Mouse (Mus musculus): ENCODE results near the gene Rgs10. TPM values are rescaled to one million over a fixed set of nuclear protein-coding genes. Genes with fewer than 3 reads are reported as not detected.
A peak's percentile ranks its signal among the peaks of the same experiment; 100 is the strongest.
"Not testable (repeated sequence)": the region's sequence is repeated elsewhere in the genome, so short reads cannot be mapped to it uniquely, and the experiment has no call there.

Gene Rgs10
- polyA plus RNA-seq, 1 experiment from 2014 or later, result 13.6 TPM

DNA sequence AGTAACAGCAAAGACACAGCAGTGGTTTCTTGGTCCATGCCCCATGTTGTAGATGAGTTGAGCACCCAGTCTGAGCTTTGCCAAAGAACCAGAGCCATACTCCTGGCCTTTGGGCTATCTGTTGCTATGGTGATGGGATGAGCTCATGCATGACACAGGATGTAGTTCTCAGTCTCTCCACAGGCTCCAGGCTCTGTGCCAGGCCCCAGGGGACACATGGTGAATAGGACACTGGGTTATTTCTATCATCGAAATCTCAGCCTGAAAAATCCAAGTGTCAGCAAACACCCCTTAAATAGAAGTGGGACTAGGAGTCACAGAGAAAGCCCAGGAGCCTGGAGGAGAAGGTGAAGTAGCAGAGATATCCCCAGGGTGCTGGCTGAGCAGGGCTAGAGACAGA lies 70.0 kb downstream of the Rgs10 start:
- no peak overlapping the region for H3K9ac ChIP-seq (replicated peaks)
- H3K27me3 ChIP-seq, result no peaks in the 10 kb centered on the region
- whole genome bisulfite sequencing, result 41% methylated on average over 1 of the region's 1 CpGs
- no peak for ATAC-seq (ENCODE audit: low FRiP score, low read depth)
- H3K4me3 ChIP-seq, result no peak overlapping the region
- H3K27ac ChIP-seq (replicated peaks), result no peak overlapping the region
- H3K36me3 ChIP-seq, result no peaks in the 10 kb centered on the region
- H3K9me3 ChIP-seq, result no peaks in the 10 kb centered on the region
- H3K4me1 ChIP-seq, result peaks cover 9% of the 10 kb centered on the region
- no peak overlapping the region for H3K4me2 ChIP-seq (replicated peaks)

DNA sequence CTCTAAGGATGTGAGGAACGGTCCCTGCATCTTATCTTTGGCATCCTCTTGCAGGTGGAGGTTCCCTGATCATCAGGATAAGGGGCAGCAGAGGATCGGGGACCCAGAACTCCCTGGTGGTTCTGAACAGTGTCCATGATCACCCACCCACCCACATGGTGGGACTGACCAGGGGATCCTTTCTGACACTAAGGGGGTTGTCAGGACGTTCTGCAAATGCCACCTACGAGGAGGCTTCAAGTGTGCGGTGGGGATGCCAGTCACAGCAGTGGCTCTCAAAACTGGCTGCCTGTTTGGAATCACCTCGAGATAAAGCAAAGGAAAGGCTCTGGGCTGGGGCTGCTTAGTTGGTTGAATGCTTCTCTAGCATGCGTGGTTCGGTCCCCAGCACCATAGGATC lies 71.6 kb downstream of the Rgs10 start:
- Histone ChIP-seq H3K36me3 (no peaks in the 10 kb centered on the region), H3K9me3 (0 out of 2 replicates have a peak, but pooled peaks cover 2% of the 10 kb centered on the region), H3K4me2 (replicated peaks) (no peak overlapping the region), H3K9ac (replicated peaks) (no peak overlapping the region), H3K4me3 (no peak overlapping the region), H3K27me3 (no peaks in the 10 kb centered on the region), H3K27ac (replicated peaks) (no peak overlapping the region), H3K4me1 (peaks cover 9% of the 10 kb centered on the region)
- 82% methylated on average over 8 of the region's 8 CpGs for WGBS
- ATAC-seq (ENCODE audit: low FRiP score, low read depth), result no peak

DNA sequence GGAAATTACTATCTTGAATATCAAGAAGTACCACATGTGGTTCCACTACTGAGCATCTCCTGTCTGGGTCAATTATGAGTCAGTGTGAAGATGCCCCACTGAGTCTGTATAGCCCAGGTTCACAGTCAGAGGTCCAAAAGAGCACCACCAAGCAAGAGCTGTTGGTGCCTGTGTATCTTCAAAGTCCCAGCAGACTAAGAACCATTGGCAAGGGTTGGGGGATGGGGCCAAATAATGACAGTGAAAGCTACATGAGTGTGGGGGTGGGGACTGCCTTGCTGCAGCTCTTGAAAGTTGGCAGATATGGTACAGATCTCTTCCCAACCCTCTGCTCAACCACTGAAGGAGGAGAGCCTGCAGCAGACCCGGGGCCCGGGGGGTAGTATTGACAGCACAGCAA lies 72.0 kb downstream of the Rgs10 start:
- 95% methylated on average over 2 of the region's 2 CpGs for WGBS
- Histone ChIP-seq H3K4me3 (no peak overlapping the region), H3K27ac (replicated peaks) (no peak overlapping the region), H3K27me3 (no peaks in the 10 kb centered on the region), H3K9me3 (0 out of 2 replicates have a peak, but pooled peaks cover 2% of the 10 kb centered on the region), H3K4me2 (replicated peaks) (no peak overlapping the region), H3K9ac (replicated peaks) (no peak overlapping the region), H3K36me3 (no peaks in the 10 kb centered on the region), H3K4me1 (peaks cover 9% of the 10 kb centered on the region)
- ATAC-seq (ENCODE audit: low FRiP score, low read depth), result no peak

DNA sequence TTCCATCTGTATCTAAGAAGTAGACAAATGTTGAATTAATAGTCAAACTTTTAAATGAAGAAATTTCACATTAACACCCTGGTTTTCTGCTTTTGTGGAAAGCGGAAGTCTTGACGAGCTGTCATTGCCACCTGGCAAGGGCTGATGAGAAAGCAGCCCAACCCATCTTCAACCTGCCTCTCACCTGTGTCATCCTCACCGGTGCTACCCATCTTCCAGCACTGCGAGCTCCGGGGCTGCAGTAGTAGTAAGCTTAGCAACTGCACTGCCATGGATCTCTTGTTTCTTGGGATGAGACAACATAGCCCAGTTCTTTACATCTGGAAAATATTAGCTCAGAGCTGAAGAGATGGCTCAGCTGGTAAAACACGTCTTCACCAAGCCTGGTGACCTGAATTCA lies 72.9 kb downstream of the Rgs10 start:
- Histone ChIP-seq H3K4me1 (peaks cover 9% of the 10 kb centered on the region), H3K4me2 (replicated peaks) (no peak overlapping the region), H3K27me3 (no peaks in the 10 kb centered on the region), H3K9ac (replicated peaks) (no peak overlapping the region), H3K27ac (replicated peaks) (no peak overlapping the region), H3K9me3 (0 out of 2 replicates have a peak, but pooled peaks cover 2% of the 10 kb centered on the region), H3K4me3 (no peak overlapping the region), H3K36me3 (no peaks in the 10 kb centered on the region)
- WGBS, result 88% methylated on average over 6 of the region's 6 CpGs
- no peak for ATAC-seq (ENCODE audit: low FRiP score, low read depth)

DNA sequence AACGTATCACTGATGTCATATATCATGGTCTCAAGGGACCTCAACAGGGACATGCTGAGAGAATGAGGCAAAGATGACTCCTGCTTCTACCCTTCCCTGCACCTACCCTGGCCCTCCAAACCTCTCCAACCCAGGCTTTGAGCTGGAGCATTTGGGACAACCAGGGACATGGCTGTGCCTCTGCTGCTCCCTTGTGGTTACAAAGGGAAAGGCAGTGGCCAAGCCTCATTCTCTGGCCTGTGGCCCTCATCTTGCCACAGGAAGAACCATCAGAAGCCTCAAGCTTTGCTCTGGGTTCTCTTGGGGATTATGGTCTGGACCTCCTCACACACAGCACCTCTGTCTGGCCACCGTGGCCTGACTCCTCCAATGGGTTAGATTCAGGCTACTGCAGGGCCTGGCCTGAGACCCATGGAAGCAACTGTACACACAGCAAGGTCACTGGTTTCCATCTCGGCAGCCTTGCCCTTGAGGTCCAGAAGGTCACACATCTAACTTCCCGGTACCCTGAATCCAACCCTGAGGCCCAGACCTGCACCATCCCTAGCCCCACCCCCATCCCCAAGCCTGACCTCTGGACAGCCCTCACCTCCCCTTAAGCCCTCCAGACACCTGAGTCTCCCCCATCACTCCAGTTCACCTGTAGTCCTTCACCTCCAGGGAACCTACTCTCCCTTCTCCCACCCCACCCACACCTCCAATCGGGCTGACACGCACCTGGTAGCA lies 73.5 kb downstream of the Rgs10 start:
- no peaks in the 10 kb centered on the region for H3K36me3 ChIP-seq
- no peak overlapping the region for H3K27ac ChIP-seq (replicated peaks)
- peaks cover 9% of the 10 kb centered on the region for H3K4me1 ChIP-seq
- 69% methylated on average over 6 of the region's 6 CpGs for WGBS
- no peak overlapping the region for H3K4me2 ChIP-seq (replicated peaks)
- H3K4me3 ChIP-seq, result no peak overlapping the region
- no peak overlapping the region for H3K9ac ChIP-seq (replicated peaks)
- ATAC-seq (ENCODE audit: low FRiP score, low read depth), result no peak
- H3K9me3 ChIP-seq, result 0 out of 2 replicates have a peak, but pooled peaks cover 2% of the 10 kb centered on the region
- no peaks in the 10 kb centered on the region for H3K27me3 ChIP-seq

DNA sequence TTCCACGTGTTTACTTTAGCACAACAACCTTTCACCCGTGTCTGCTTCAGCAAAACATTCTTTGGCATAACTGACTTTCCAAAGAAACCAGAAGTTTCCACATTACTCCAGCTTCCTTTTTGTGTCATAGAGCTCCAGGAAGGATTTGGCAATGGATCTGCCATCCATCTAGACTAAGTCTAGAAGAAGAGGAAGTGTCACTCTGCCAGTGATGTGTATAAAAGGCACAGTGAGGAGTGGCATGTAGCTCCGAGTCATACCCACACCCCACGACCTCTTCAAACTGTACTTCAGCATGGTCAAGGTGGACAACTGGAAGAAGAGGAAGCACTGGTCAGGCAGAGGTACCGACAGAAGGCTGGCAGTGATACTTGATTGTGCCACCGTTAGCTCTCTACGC lies 74.1 kb downstream of the Rgs10 start:
- ATAC-seq (ENCODE audit: low FRiP score, low read depth), result no peak

DNA sequence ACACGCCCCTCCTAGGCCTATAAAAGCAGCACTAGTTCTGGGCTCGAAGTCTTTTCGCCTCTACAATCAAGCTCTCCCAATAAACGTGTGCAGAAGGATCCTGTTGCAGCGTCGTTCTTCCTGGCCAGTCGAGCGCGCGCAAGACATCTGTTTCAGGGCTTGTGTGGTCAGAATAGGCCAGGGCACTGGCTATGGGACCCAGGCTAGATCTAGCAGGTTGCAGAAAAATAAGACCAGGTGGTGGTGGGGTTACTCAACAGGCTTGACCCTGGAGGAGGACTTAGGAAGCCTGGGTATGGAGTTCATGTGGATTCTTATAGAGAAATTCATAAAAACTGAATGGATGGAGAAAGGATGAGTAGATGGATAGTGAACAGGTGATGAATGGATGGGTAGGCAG lies 75.9 kb downstream of the Rgs10 start:
- WGBS, result 91% methylated on average over 7 of the region's 10 CpGs
- not testable (repeated sequence) for ATAC-seq (ENCODE audit: low FRiP score, low read depth); H3K4me2 ChIP-seq (replicated peaks)

More for the DNA sequence above, 74.1 kb downstream of the Rgs10 start:
- no peak overlapping the region for H3K4me3 ChIP-seq
- no peak overlapping the region for H3K27ac ChIP-seq (replicated peaks)
- H3K4me1 ChIP-seq, result peaks cover 9% of the 10 kb centered on the region
- 0 out of 2 replicates have a peak, but pooled peaks cover 2% of the 10 kb centered on the region for H3K9me3 ChIP-seq
- WGBS, result 86% methylated on average over 7 of the region's 7 CpGs
- no peak overlapping the region for H3K4me2 ChIP-seq (replicated peaks)
- no peak overlapping the region for H3K9ac ChIP-seq (replicated peaks)
- no peaks in the 10 kb centered on the region for H3K36me3 ChIP-seq
- no peaks in the 10 kb centered on the region for H3K27me3 ChIP-seq

DNA sequence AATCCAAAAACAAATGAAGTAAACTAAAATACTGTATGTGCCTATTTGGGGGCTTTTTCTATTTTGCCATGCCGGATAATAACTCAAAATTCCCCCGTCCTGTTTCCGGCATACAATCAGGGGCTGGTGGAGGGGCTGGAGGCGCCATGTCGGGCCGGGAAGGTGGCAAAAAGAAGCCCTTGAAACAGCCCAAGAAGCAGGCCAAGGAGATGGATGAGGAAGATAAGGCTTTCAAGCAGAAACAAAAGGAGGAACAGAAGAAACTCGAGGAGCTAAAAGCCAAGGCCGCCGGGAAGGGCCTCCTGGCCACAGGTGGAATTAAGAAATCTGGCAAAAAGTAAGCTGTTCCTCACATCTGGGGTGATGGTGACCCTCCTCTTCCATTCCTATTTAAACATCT lies 78.2 kb downstream of the Rgs10 start:
- not testable (repeated sequence) for H3K4me3 ChIP-seq; H3K9me3 ChIP-seq; ATAC-seq (ENCODE audit: low FRiP score, low read depth); H3K27me3 ChIP-seq; H3K4me1 ChIP-seq; H3K36me3 ChIP-seq; H3K27ac ChIP-seq (replicated peaks); H3K4me2 ChIP-seq (replicated peaks); H3K9ac ChIP-seq (replicated peaks)
- WGBS, result 87% methylated on average over 9 of the region's 9 CpGs

More for the DNA sequence above, 75.9 kb downstream of the Rgs10 start:
- not testable (repeated sequence) for H3K27ac ChIP-seq (replicated peaks); H3K9ac ChIP-seq (replicated peaks); H3K27me3 ChIP-seq; H3K9me3 ChIP-seq; H3K36me3 ChIP-seq; H3K4me1 ChIP-seq; H3K4me3 ChIP-seq

DNA sequence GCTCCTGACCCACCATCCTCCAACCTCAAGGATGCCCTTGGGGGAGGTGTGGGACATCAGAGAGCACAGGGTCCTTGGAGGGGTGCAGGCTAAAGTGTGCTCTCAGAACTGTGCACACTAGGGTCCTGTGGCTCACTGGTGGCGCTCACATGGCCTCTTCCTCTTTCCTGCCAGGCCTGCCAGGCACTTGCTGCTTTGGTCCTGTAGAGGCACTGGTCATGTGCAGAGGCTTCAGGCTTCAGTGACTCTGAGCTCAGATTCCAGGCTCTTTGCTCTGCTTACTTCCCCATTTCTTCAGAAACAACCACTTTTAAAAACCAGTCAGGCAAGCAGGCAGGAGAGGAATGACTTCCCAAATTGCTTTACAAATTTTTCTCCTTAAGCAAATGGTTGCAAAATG lies 85.7 kb downstream of the Rgs10 start:
- no peaks in the 10 kb centered on the region for H3K9me3 ChIP-seq
- ATAC-seq (ENCODE audit: low FRiP score, low read depth), result no peak
- no peak overlapping the region for H3K4me3 ChIP-seq
- H3K27ac ChIP-seq (replicated peaks), result no peak overlapping the region
- no peaks in the 10 kb centered on the region for H3K36me3 ChIP-seq
- peaks cover 8% of the 10 kb centered on the region for H3K4me1 ChIP-seq
- no peaks in the 10 kb centered on the region for H3K27me3 ChIP-seq
- 63% methylated on average over 1 of the region's 1 CpGs for WGBS
- no peak overlapping the region for H3K4me2 ChIP-seq (replicated peaks)
- H3K9ac ChIP-seq (replicated peaks), result no peak overlapping the region

DNA sequence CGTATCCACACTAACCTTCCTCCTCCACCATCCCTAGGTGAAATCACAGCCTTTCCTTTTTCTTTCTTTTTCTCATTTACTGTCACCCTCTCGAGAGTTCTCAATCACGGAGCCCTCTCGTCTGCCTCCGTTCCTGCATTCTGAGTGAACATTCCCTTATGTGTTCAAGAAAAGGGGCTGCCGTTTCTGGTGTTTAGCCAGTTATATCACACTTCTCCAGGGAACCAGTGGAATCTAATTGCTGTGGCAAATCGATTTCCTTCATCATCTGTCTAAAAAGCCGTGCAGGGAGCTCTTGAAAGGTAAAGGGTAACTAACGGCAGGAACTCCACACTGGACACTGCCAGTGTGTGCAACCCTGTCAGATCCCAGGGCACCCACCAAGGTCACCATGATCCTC lies 87.6 kb downstream of the Rgs10 start:
- peak overlapping the region; percentile 25; the same call in 1 of the 2 replicates for H3K27ac ChIP-seq (replicated peaks)
- no peak overlapping the region for H3K4me3 ChIP-seq
- no peak overlapping the region for H3K4me2 ChIP-seq (replicated peaks)
- no peaks in the 10 kb centered on the region for H3K36me3 ChIP-seq
- no peak overlapping the region for H3K9ac ChIP-seq (replicated peaks)
- H3K9me3 ChIP-seq, result no peaks in the 10 kb centered on the region
- no peaks in the 10 kb centered on the region for H3K27me3 ChIP-seq
- H3K4me1 ChIP-seq, result peaks cover 8% of the 10 kb centered on the region
- no peak for ATAC-seq (ENCODE audit: low FRiP score, low read depth)
- 58% methylated on average over 9 of the region's 9 CpGs for WGBS

DNA sequence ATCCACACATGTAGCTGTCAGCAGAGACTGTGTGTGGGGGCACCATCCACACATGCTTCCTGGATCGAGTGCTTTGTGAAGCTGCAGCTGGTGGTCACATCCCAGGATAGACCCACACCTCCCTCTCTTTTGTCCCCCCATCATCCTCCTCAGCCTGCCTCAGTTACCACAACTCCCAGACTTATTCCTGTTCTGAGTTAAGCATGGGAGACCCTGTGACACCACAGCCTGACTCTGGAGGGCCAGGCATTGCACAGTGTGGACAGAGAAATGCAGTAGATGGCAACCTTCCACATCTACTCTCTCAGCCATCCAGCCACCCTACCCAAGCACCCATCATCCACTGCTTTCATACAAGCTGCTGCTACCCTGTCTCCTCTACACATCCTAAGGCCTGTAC lies 93.6 kb downstream of the Rgs10 start:
- H3K36me3 ChIP-seq, result no peaks in the 10 kb centered on the region
- H3K4me1 ChIP-seq, result peaks cover 4% of the 10 kb centered on the region
- H3K27ac ChIP-seq (replicated peaks), result no peak overlapping the region
- ATAC-seq (ENCODE audit: low FRiP score, low read depth), result no peak
- H3K9ac ChIP-seq (replicated peaks), result no peak overlapping the region
- no peak overlapping the region for H3K4me2 ChIP-seq (replicated peaks)
- H3K9me3 ChIP-seq, result no peaks in the 10 kb centered on the region
- no peak overlapping the region for H3K4me3 ChIP-seq
- 79% methylated on average over 1 of the region's 1 CpGs for WGBS
- no peaks in the 10 kb centered on the region for H3K27me3 ChIP-seq
